Mouse (Mus musculus): ENCODE data around the gene Cenpv. TPM values are rescaled to one million over a fixed set of nuclear protein-coding genes. Genes with fewer than 3 reads are reported as not detected.

The Cenpv gene
- polyA plus RNA-seq, 1 experiment from 2014 or later = 9.8 TPM

DNA sequence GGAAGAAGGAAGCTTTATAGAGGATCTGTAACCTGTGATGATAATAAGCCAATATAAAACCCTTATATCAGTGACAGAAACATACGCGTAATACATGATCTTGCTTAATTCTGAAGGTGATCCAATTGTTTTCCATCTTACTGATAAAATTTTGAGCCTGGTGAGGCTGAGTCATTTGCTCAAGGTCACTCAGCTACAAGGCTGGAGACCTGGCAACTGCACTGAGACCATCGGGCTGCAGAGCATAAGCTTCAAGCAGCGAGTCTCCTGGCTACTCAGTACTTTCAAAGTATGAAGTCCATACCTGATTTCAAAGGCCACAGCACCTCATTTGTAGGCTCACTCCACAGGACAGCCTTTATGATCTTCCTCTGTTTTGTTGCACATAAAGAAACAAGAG is 62.9 kb downstream of the Cenpv start:
- Histone ChIP-seq H3K9me3 (ENCODE audit: low read length) (no peaks in the 10 kb centered on the region), H3K4me2 (ENCODE audit: low read depth, low read length) (no peak overlapping the region), H3K4me3 (ENCODE audit: low read depth, low read length) (no peak overlapping the region), H3K4me1 (ENCODE audit: insufficient read depth) (no peaks in the 10 kb centered on the region), H3K27me3 (ENCODE audit: insufficient read depth, low read length) (no peaks in the 10 kb centered on the region), H3K27ac (ENCODE audit: low read depth) (no peak overlapping the region), H3K9ac (replicated peaks) (no peak overlapping the region), H3K36me3 (replicated peaks; ENCODE audit: insufficient read depth, low read length) (no peaks in the 10 kb centered on the region)
- TF ChIP-seq EP300 (IDR thresholded peaks at IDR 0.05; ENCODE audit: low read depth) (no peak), CTCF (IDR thresholded peaks at IDR 0.05; ENCODE audit: low read depth) (no peak)
- 88% methylated on average over 4 of the region's 4 CpGs for WGBS (ENCODE audit: insufficient replicate concordance)
- ATAC-seq (no peak), DNase-seq (no peak)

Other genes starting within 250 kb of the Cenpv start
- 2.6 and 2.7 TPM in 2 replicates for gene Pigl, start 80.8 kb downstream of the Cenpv start, polyA plus RNA-seq (2015; fragmentation: Nextera tagmentation; extraction: Ambion mirVana)
- gene Ncor1, start 80.7 kb downstream of the Cenpv start, polyA plus RNA-seq (2015; fragmentation: Nextera tagmentation; extraction: Ambion mirVana) = 48.1 and 52.0 TPM in 2 replicates
- gene Ubb, start 11.9 kb upstream of the Cenpv start, polyA plus RNA-seq (2015; fragmentation: Nextera tagmentation; extraction: Ambion mirVana) = 1,161 and 1,214 TPM in 2 replicates
- gene Trpv2, start 35.2 kb upstream of the Cenpv start, polyA plus RNA-seq (2015; fragmentation: Nextera tagmentation; extraction: Ambion mirVana) = 4.7 and 5.4 TPM in 2 replicates
- gene Lrrc75a, start 109.3 kb upstream of the Cenpv start, polyA plus RNA-seq (2015; fragmentation: Nextera tagmentation; extraction: Ambion mirVana) = 1.1 and 1.3 TPM in 2 replicates
- 7.8 and 9.6 TPM in 2 replicates for gene Mmgt2, start 109.4 kb upstream of the Cenpv start, polyA plus RNA-seq (2015; fragmentation: Nextera tagmentation; extraction: Ambion mirVana)
- gene Zfp287, start 192.6 kb upstream of the Cenpv start, polyA plus RNA-seq (2015; fragmentation: Nextera tagmentation; extraction: Ambion mirVana) = 0.27 and 0.35 TPM in 2 replicates
- not detected in 2 replicates for gene Gm10428, start 213.8 kb upstream of the Cenpv start, polyA plus RNA-seq (2015; fragmentation: Nextera tagmentation; extraction: Ambion mirVana)